Mouse (Mus musculus): Measurements from ENCODE around the gene Ldb3.

GRCm38 (mm10) chr14:34564646-34565045 lies 23.8 kb downstream of the Ldb3 start:
- TF ChIP-seq CTCF (IDR thresholded peaks at IDR 0.05; ENCODE audit: low read depth) (no peak), EP300 (IDR thresholded peaks at IDR 0.05; ENCODE audit: low read depth) (no peak)
